Mouse (Mus musculus) heart, postnatal 10 days (tissue): ENCODE data around the gene Prkra. TPM values are rescaled to one million over a fixed set of nuclear protein-coding genes. Genes with fewer than 3 reads are reported as not detected.

Experiments used
- DNase-seq, 2 experiments: peaks; one replicate each; pipeline ENCODE4 v3.0.0; 2021
- intact Hi-C: fragments of 180-260 bp; cut with DNase I; formaldehyde crosslinking; loops from one replicate; pipeline ENCODE4 v1.15.1; 2025
- total RNA-seq, 2 experiments: library from RNA; stranded (reverse); gene quantifications; 2 replicates each; pipeline ENCODE4 v1.2.3; 2021

Gene Prkra
- total RNA-seq: 10 to 100 TPM; 16.4 to 18.4 TPM

DNA sequence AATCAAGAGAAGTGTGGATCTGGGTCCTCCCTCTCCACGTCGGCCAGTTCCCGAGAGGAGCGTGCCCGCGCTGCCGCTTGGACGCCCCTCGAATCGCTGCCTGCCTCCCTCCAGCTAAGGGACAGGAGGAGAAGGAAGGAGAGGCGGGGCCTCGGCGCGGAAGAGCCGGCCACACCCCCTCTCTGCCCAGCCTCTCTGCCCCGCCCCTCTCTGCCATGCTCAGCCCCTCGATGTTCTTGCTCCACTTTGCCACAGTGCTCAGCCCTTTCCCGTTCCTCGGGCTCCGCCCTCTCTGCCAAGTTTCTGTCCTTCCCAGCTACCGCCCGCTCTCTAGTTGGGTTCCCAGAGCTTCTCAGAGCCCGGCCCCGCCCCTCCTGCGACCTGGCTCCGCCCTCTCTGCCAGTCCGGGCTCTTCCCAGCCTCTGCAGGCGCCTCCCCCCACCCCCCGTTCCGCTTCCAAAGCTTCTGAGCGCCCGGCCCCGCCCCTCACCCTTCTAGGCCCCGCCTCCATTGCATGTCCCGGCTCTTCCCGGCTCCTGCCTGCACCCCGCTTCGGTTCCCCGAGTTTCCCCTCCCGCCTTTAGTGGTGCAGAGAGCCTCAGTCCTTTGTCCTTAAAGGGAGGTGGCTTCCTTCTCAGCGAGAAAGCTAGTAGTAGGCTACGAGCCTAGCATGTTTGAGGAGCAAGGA, at the start of gene Prkra, which contains the start of gene Pjvk:
TSS of gene Prkra (minus strand) at position 133 of the 688 bp plus-strand sequence.
TSS of gene Pjvk (plus strand) at position 594 of the 688 bp plus-strand sequence.
- DNase-seq: peak; percentile 97 to 99
- intact Hi-C loops: loop anchor here (2.0 kb wide), 1 partner anchor 25 kb away; the partner anchor contains the start of gene Fkbp7

GRCm38 (mm10) chr2:76695290-76695689, 47.5 kb upstream of the Prkra start:
- intact Hi-C loops: no loop called here
- DNase-seq: no peak

GRCm38 (mm10) chr2:76693765-76694164, 46.0 kb upstream of the Prkra start:
- intact Hi-C loops: no loop called here
- DNase-seq: no peak

GRCm38 (mm10) chr2:76690436-76691204, 42.8 kb upstream of the Prkra start:
- DNase-seq: peak; percentile 49 to 56
- intact Hi-C loops: no loop called here

- no peak for DNase-seq
- intact Hi-C loops: no loop called here
Measured at GRCm38 (mm10) chr2:76688162-76688561, 40.3 kb upstream of the Prkra start.

- intact Hi-C loops: no loop called here
- no peak for DNase-seq
Measured at GRCm38 (mm10) chr2:76687608-76688007, 39.8 kb upstream of the Prkra start.

DNA sequence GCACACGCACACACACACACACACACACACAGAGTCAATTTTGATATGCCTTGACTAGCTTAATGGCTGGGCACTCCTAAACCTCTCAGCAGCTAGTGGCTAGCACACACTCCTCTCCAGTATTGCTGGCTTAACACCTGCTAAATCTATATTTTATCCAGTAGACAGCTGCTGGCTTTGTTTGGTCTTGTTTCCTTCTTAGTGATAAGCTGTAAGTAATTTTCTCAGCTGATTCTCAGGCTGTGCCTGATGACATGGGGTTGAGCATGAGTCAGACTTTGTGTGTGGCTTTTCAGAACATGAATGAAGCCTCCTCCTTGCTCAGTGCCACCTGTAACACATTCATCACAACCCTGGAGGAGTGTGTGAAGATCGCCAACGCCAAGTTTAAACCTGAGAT, 39.2 kb upstream of the Prkra start:
- DNase-seq: no peak
- intact Hi-C loops: no loop called here

DNA sequence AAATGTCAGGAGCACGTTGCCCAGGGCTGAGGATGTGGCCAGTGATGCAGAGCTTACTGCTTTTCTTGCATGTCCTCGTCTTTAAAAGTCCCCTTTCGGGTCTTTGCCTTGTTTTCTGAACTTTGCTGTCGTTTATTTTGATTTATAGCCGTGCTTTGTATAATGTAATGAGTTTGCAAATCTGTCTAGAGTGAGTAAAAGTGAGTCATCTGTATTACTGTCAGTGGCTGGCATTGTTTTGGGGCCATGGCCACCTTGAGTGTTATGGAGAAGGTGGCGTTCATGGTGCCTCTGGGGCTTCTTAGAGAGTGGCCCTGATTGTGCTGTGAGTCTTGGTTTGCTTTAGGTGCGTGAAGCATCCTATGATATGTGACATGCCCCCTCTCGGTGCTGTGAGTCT, 34.5 kb upstream of the Prkra start:
- DNase-seq: no peak
- intact Hi-C loops: no loop called here

DNA sequence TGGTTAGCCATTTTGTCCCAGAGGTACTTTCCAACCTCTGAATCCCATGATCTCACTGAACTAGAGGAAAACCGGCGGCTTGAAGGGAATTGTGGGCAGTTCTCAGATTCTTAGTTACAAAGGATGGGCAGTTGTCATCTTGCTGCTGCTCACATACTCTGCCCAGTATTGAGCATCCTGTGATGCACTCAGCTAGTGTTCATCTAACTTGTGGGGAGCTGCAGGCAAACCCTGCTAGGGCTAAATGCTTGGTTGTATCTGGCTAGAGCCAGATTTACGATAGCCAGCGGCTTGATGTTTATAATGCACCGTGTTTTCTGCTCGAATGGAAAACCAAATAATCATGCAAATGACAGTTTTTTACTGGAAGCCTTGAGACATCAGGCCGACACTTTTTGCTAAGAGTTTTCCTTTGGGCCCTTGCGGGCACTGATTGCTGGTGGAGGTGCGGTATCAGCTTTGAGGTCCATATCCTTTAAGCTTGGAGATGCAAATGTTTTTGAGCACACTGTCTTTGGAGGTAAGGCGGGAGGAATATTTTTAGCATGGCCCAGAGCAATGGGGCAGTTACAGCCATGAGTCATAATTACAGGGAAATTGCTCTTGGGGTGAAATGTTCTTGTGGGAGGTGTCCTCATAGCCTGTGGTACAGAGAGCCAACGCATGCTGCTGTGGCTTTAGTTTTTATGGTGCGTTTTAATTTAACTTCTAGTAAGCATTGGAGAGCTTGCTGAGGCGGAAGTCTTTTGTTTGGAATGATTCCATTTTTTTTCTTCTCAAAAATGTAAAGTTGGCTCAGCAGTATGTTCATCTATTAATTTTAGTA, 28.8 kb upstream of the Prkra start:
- no peak for DNase-seq
- intact Hi-C loops: no loop called here

- intact Hi-C loops: no loop called here
Measured at GRCm38 (mm10) chr2:76675949-76676348, 28.1 kb upstream of the Prkra start.

GRCm38 (mm10) chr2:76675451-76675850, 27.6 kb upstream of the Prkra start:
- intact Hi-C loops: no loop called here
- DNase-seq: peak in 1 of 2 experiments; percentile 31

More at GRCm38 (mm10) chr2:76675949-76676348, 28.1 kb upstream of the Prkra start:
- no peak for DNase-seq

DNA sequence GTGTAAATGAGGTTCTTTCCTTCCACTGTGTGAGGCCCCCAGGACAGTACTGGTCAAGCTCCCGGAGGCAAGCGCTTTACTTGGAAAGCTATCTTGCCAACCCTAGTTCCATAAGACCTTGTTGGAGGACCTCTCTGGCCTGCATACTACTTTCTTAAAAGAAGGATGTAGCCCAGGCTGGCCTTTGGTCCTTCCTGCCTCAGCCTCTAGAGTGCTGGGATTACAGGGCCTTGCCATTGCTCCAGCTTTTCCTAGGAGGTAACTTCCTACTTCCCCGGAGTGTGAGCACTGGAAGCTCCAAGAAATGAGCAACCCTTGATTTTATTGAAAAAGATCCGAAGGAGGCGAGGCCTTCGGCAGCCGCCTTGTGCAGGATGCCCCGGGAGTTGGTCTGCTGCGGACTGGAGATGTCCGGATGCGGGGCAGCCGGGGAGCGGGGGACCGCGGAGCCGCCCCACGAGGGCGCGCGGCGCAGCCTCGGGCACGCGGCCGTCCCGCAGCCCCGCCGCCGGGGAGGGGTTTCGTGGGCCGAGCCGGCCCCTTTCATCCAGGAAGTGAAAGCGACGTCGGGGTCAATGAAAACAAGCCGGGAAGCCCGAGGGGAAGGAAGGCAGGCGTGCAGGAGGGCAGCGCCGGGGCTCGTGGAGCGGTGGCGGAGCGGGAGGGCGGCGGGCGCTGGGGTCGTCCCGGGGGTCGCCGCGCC, 27.1 kb upstream of the Prkra start, which contains the start of gene Plekha3:
TSS of gene Plekha3 (plus strand) at position 557 of the 703 bp plus-strand sequence.
- intact Hi-C loops: no loop called here

DNA sequence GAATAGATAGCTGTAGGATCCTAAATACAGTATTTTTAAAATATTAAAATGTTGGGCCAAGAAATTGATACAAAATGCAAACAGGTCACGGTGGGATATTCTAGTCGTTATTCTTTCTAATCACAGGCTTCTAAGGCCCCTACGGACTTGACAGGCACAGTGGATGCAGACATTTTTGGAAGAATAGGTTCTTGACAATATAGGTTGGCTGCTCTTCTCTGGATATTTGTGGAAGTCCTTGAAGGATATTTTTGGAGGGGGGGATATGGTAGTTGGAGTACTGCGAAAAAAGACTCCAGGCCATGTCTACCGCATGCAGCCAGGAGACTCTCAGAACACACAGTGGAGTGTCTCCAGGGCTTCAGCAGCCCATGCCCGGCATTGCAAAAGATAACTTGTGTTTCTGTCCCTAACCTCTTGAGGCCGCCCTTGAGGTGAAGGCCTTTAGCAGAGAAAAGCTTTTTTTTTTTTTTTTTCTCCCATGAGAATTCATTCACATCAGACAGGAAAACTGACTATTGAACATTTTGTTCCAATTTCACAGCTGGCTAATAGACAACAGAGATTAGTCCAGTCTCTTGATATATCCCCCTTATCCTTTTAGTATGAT, 25.8 kb upstream of the Prkra start:
- intact Hi-C loops: loop anchor here (2.0 kb wide), 1 partner anchor 25 kb away; the partner anchor contains the start of genes Pjvk and Prkra
- DNase-seq: peak; percentile 68 to 70

More for the DNA sequence above, 27.1 kb upstream of the Prkra start, which contains the start of gene Plekha3:
- peak; percentile 87 to 89 for DNase-seq

GRCm38 (mm10) chr2:76672966-76673392, 25.2 kb upstream of the Prkra start, which contains the start of gene Fkbp7:
Gene Fkbp7, minus strand, starts transcription at chr2:76673116.
- DNase-seq: peak; percentile 94
- intact Hi-C loops: loop anchor here (2.0 kb wide), 1 partner anchor 24 kb away; the partner anchor contains the start of genes Pjvk and Prkra

DNA sequence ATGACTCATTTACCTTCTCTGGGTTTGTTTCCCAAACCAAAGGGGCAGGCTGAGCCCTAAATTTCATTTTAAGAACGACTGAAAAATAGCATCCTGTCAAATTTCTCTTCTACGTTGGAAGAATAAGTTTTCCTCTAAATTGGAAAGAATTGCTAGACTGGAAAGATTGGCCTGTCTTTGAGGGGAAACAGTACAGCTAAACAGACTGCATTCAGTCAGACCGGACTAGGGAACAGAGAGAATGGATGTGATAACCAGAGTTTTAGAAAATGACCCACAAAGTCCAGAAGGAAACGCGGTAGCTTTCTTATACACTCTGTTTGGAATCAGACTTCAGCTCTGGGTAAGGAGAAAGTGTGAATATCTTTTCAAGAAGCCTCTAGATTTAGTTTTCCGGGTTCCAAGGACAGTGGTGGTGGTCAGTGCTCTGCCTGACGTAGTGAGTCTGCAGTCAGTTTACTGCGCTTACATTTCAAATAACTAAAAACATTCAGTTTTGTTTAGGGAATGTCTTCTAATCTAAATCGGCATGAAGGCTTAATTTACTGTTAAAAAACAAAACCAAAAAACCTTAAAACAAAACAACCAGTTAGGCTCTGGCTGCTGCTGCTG, 24.4 kb upstream of the Prkra start:
- DNase-seq: peak in 1 of 2 experiments; percentile 14
- intact Hi-C loops: loop anchor here (2.0 kb wide), 1 partner anchor 23 kb away; the partner anchor contains the start of genes Pjvk and Prkra

- intact Hi-C loops: loop anchor here (2.0 kb wide), 1 partner anchor 23 kb away; the partner anchor contains the start of genes Pjvk and Prkra
- DNase-seq: no peak
Measured at GRCm38 (mm10) chr2:76671641-76672040, 23.8 kb upstream of the Prkra start.

DNA sequence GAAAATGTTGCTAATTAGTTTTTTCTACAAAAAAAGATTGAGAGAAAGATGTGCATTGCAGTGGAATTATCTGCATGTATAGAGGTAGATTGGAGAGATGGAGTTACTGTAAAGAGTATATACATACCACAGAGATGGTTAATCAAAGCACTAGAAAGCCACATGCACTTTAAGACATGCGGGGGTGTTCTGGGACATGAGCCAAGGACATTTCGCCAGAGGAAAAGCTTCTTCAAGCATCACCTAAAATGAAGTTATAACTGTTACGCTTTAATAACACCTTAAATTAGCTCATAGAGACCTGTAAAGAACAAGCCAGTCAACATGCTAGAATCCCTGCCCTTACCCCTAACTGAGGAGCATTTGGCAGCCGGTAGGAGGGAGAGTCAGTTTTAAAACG, 19.4 kb upstream of the Prkra start:
- intact Hi-C loops: no loop called here
- peak in 1 of 2 experiments; percentile 6 for DNase-seq

DNA sequence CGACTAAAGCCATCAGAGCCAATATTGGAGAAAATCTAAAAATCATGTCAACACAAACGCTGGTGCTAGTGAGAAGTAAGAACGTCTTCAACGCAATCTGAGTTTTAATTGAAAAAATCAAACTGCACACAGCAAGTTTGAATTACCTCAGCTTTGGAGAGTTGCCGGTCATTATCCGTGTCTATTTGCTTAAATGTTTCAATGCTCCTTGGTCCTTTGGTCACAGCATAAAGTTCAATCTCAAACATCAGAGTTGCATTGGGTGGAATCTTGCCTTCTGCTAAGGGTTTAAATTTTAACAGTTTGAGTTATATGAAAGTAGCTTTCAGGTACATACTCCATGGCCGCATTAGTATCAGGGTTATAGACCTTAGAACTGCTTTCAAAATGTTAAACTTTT, 17.7 kb upstream of the Prkra start:
- intact Hi-C loops: no loop called here
- no peak for DNase-seq

GRCm38 (mm10) chr2:76659419-76659818, 11.6 kb upstream of the Prkra start:
- intact Hi-C loops: no loop called here

More at GRCm38 (mm10) chr2:76659419-76659818, 11.6 kb upstream of the Prkra start:
- no peak for DNase-seq
